Mouse (Mus musculus) limb, embryonic 12.5 days (tissue): Measurements from ENCODE around the gene 2700081O15Rik. TPM values are rescaled to one million over a fixed set of nuclear protein-coding genes. Genes with fewer than 3 reads are reported as not detected.

ENCODE experiments used
- microRNA-seq: library from miRNA; unstranded; fragments of <30 nt; microRNA quantifications from one replicate; pipeline ENCODE4, GENCODE M21; 2017
- polyA plus RNA-seq: library from polyadenylated mRNA; unstranded; fragments of >200 nt; fragmentation: Nextera tagmentation; extraction: Ambion mirVana; gene quantifications from 2 replicates; pipeline ENCODE4 v1.2.1, GENCODE M21; 2016

The 2700081O15Rik gene
- polyA plus RNA-seq, 1 experiment from 2014 or later: 12.0 TPM

Small RNAs within 50 kb of the gene (microRNA-seq; reads per million reads assigned to microRNA genes)
- 1.6 reads per million for gene Mir6991

Other genes starting within 250 kb of the 2700081O15Rik start
- gene Otub1, start 211.3 kb upstream of the 2700081O15Rik start, polyA plus RNA-seq: 222 and 233 TPM in 2 replicates
- 870 and 903 TPM in 2 replicates for gene Cox8a, start 200.0 kb upstream of the 2700081O15Rik start, polyA plus RNA-seq
- 69.7 and 73.1 TPM in 2 replicates for gene Naa40, start 176.4 kb upstream of the 2700081O15Rik start, polyA plus RNA-seq
- gene Rcor2, start 150.3 kb upstream of the 2700081O15Rik start, polyA plus RNA-seq: 50.9 and 51.1 TPM in 2 replicates
- gene Mark2, start 75.8 kb upstream of the 2700081O15Rik start, polyA plus RNA-seq: 54.4 and 58.5 TPM in 2 replicates
- 41.2 and 45.1 TPM in 2 replicates for gene Spindoc, start 34.6 kb upstream of the 2700081O15Rik start, polyA plus RNA-seq
- 99.6 and 105 TPM in 2 replicates for gene Rtn3, start 65.7 kb downstream of the 2700081O15Rik start, polyA plus RNA-seq
- gene Atl3, start 76.4 kb downstream of the 2700081O15Rik start, polyA plus RNA-seq: 10.8 and 11.9 TPM in 2 replicates
- 6.7 and 7.4 TPM in 2 replicates for gene Pla2g16, start 139.8 kb downstream of the 2700081O15Rik start, polyA plus RNA-seq
- 0.37 and 0.44 TPM in 2 replicates for gene Lgals12, start 189.6 kb downstream of the 2700081O15Rik start, polyA plus RNA-seq
- not detected in 2 replicates for gene Hrasls5, start 194.9 kb downstream of the 2700081O15Rik start, polyA plus RNA-seq